Mouse (Mus musculus): ENCODE data around the gene C4b.
"Not testable (repeated sequence)": the region's sequence is repeated elsewhere in the genome, so short reads cannot be mapped to it uniquely, and the experiment has no call there.

C4b gene

GRCm38 (mm10) chr17:34743719-34744118 lies at the start of gene C4b:
TSS of gene C4b (minus strand) at chr17:34743882.
- DNase-seq, result no peak

DNA sequence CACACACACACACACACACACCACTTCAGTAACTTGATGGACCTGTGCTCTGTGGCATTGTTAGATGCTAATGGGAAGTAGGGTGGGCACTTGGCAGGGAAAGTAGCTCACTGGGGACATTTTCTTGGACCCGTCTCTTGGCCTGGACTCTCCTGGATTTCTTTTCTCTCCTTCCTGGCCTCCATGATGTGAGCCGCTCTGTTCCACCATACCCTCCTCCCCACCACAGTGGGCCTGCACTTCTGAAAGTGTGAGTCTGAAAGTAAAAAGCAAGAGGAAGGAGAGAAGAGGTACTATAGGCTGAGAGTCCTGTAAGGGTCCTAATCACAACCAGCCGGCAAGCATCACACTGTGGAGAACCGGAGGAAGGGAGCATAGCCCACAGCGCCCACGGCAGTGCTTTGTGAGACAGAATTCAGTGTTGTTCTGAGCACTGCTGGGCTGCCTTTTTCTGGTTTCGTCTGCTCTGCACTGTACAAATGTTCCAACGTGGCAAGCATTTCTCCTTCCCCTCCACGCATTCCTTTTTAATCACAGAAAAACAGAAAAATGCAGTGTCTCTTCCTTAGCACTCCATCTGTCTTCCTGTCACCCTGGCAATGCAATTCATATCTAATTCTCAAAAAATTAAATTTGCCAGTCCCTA lies 34.1 kb upstream of the C4b start:
- DNase-seq, result no peak

- DNase-seq, result no peak
Observed at GRCm38 (mm10) chr17:34761471-34761870, 17.8 kb upstream of the C4b start.

GRCm38 (mm10) chr17:34746531-34746930 lies 2.8 kb upstream of the C4b start:
- no peak for DNase-seq

DNA sequence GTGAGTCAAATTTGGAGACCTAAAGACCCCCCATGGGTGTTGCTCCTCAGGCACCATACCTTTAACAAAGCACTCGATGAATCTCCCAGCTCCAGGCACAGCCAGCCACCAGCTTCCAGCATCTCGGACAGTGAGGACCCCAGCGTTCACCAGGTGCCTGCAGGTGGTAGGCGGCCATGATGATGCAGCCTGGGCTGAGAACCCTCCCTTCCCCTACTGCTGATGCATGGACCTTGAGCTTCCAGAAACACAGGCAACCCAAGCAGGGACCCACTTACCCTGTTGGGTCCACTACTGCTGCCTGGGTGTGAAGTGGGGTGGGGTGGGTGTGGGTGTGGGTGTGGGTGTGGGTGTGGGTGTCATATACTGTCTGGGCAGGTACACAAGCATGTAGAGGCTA lies 1.5 kb upstream of the C4b start:
- DNase-seq, result not testable (repeated sequence)

DNA sequence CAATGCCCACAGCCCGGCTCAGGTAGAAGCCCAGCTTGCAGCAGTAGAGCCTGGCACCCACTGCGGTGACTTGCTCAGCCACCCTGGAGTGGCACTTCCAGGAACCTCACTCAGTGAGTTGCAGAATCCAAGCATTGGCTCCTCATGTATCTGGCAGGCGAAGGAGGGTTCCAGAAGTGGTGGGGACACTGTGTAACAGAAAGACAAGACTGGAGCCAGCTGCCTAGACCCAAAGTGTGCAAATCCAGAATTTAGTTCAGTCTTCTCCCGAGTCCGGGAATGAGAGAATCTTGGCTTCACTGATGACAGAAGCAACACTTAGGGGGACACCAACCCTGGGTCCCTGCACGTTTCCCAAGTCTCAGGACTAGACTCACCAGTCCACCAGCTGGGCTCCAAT lies 929 bp upstream of the C4b start:
- DNase-seq, result not testable (repeated sequence)

DNA sequence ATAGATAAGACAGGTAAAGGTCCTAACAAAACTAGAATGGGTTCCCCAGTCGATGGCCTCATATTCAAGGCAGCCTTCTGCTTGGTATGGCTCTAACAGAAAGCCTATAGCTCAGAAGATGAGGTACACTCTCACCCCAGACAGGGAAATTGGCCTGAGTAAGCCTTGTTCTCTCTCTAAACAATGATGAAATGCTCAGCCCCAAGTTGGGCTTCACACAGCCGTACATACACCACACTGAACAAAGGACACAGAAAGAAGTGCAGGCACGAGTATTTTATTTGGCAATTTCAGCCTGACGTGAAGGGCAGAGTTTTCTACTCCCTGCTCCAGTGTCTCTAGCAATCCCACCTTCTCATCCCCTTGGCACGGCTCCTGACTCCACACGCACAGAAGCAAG lies 524 bp upstream of the C4b start:
- no peak for DNase-seq

DNA sequence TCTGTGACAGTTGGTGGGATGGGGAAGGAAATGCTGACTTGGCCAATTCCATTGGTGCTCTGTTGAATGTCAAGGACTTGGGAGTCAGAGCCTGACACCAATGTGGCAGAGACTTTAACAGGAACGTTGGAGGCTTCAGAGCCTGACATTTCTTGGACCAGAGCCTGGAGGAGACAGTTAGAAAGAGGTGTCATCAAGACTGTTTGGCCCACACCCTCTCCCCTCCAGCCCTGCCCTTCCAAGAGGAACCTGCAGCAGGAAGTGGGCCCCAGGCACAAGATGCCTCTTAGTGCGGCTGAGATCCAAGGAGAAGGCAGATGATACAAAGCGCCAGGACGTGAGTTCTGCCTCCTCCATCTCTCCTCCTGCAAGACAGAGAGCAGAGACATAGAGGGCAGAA lies 3.4 kb downstream of the C4b start:
- DNase-seq, result no peak

- DNase-seq, result not testable (repeated sequence)
Observed at GRCm38 (mm10) chr17:34739708-34740107, 4.0 kb downstream of the C4b start.

DNA sequence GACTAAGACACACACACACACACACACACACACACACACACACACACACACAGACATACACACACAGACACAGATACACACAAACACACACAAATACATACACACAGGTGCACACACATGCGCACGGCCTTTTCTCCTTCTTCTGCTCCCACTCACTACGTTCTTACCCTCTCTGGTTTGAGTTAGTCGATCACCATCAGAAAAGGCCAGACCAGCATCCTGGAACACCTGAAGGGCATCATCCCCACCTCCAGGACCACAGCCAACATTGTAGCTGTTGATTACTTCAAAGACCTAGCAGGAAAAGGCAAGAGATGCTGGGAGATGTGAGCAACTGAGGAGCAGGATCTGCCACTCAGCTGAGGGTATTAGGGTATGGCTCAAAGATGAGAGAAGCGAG lies 6.2 kb downstream of the C4b start:
- DNase-seq, result not testable (repeated sequence)

DNA sequence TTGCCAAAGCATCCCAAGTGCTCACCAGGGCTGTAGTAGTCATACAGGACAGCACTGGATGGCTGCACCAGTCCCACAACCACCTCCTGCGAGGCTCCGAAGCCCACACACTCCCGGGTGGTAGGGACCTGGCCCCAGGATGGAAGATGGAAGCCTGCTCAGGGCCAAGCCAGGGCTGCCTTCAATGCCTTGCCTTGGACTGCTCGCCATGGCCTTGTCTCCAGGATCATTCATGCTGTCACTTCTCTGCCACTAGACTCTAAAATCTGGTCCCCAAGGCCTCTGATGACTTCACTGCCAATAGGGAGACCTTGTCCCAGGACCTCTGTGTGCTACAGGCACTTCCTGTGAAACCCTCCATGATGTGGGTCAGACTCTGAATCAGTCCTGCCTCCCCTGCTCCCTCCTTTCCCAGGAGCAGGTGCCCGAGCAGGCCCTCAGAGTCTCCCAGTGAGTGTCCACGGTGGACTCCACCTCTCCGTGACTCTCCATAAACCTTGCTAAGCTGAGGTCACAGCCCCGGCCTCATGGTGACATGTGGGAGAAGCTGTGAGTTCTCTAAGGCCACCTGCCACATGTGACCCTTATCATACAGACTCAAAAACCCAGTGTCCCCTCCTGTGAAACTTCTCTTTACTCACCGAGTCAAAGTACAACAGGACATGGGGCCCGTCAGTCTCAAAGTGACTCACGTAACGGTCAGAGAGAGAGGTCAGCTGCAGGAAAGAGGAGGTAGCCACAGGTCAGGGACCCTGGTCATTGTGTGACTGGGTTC lies 13.7 kb downstream of the C4b start:
- not testable (repeated sequence) for DNase-seq

DNA sequence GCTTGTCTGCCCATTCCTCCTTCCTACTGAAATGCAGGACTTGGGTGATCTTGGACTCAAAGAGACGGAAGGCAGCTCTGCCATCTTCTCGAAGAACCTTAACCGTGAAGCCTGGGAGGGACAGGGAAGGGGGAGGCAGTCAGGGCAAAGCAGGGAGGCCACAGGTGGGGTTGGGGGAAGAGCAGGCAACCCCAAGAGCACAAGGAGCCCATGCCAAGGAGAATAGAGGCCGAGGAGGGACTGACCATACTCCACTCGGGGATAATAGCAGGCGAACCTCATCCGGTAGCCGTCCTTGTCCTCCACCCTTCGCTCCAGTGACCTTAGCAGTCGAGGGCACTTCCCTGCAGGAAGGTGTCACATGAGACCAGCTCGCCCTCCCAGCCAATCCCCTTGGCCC lies 14.5 kb downstream of the C4b start:
- DNase-seq, result not testable (repeated sequence)

- DNase-seq, result no peak
Observed at GRCm38 (mm10) chr17:34727887-34728286, 15.8 kb downstream of the C4b start.

DNA sequence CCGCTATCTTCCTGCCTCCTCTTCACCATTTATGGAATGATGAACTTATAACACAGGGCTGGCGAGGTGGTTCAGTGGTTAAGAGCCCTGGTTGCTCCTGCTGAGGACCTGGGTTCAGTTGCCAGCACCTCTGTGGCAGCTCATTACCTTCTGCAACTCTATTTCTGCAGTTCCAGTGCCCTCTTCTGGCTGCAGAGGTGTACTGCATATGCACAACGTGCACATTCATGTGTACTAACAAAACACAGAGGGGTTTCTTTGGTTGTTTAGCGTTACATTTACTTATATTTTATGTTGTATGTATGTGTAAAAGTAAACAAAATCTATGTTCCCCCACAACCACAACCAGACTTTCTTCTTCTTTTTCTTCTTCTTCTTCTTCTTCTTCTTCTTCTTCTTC lies 20.6 kb downstream of the C4b start:
- no peak for DNase-seq

DNA sequence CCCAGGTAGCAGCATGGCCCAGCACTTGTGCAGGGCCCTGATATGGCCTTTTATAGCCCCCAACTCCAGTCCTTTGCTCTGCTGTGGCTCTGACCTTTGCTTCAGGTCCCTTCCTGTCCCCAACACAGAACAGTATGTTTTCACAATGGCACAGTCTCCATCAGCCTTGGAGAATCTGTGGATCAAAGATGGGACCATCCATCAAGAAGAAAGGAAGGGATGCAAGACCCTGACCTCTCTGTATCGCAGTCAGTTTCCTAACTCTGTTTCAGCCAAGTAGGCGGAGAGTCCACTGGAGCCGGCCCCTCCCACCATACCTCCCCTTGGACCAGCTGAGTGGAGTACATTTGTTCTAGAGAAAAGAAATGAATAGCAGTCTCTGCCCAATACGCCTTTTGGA lies 21.4 kb downstream of the C4b start:
- DNase-seq, result not testable (repeated sequence)

- DNase-seq, result not testable (repeated sequence)
Observed at GRCm38 (mm10) chr17:34719886-34720285, 23.8 kb downstream of the C4b start.

DNA sequence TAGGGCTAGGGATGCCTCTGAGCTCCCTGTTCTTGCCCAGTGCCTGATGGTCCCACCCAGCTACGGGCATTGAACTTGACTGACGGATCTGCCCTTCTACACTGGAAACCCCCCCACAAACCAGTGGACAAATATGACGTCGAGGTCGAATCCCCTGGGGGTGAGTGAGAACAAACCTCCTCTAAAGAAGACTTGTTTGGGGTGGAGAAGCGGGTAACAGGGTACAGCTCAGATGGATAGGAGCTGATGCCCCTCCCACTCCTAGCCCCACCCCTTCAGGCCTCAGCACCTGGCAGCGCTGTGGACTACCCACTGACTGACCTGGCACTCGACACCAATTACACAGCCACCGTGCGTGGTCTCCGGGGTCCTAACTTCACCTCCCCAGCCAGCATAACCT lies 26.3 kb downstream of the C4b start:
- no peak for DNase-seq

DNA sequence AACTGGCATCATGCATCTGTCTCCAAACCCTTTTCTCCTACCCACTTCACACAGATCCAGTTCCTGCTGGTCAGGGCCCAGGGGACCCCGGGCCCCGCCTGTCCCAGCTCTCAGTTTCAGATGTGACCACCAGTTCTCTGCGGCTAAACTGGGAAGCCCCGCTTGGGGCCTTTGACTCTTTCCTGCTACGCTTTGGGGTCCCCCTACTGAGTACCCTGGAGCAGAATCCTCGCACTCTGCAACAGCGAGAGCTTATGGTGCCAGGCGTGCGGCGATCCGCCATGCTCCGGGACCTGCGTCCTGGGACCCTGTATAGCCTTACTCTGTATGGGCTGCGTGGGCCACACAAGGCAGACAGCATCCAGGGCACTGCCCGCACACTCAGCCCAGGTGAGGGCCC lies 27.4 kb downstream of the C4b start:
- DNase-seq, result no peak

- DNase-seq, result not testable (repeated sequence)
Observed at GRCm38 (mm10) chr17:34715451-34715850, 28.2 kb downstream of the C4b start.

DNA sequence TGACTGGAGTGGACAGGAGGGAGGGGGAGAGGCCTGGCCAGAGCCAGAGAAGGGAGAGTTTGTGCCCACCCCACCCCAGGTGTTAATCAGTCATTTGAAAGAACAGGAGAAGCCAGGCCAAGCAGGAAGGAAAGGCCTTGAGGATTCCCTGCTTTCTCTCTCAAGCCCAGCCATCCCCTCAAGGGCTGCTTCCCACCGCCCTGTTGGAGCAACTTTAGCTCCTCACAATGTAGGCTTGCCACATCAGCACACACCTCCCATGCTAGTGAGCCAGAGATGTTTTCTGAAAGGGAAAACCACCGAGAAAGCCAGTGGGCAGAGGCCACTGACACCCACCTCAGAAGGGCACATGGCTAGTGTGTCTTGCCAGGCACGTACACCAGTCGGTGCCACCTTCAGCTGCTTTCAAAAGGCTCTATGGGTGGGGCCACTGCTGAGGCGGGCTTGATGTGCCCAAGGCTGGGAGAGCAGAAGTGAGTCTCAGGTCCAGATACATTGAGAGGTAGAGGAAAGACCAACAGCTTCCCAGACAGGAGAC lies 28.7 kb downstream of the C4b start:
- not testable (repeated sequence) for DNase-seq

GRCm38 (mm10) chr17:34714181-34714907 lies 29.3 kb downstream of the C4b start:
- DNase-seq, result peak; percentile 55

DNA sequence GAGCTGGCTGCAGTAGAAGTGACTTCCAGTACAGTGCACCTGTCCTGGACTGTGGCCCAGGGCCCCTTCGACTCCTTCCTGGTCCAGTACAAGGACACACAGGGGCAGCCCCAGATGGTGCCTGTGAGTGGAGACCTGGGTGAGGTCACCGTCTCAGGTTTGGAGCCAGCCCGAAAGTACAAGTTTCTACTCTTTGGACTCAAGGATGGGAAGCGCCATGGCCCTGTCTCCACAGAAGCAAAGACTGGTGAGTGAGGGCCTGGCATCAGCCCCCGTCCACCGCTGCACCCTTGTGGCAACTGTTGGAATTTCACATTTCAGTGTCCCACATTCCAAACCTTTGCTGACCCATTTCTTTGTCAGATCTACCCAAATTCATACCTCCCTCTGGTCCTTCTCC lies 30.7 kb downstream of the C4b start:
- DNase-seq, result peak; percentile 85

DNA sequence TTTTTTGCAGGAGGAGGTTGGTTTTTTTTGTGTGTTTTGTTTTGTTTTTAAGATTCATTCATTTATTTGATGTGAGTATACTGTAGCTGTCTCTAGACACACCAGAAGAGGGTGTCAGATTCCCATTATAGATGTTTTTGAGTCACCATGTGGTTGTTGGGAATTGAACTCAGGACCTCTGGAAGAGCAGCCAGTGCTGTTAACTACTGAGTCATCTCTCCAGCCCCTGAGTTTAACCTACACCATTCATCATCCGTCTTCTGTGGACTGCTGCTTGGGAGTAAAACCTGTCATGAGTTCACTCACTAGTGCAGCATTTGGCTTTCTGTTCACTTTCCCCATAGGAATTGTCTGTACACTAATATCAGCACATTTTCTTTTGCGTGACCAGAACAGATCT lies 37.2 kb downstream of the C4b start:
- not testable (repeated sequence) for DNase-seq

GRCm38 (mm10) chr17:34700671-34701071 lies 43.0 kb downstream of the C4b start:
- DNase-seq, result no peak
